Mouse (Mus musculus) liver, embryonic 14.5 days (tissue): ENCODE measurements at regions not wholly inside any gene's neighbourhood (a gene's known extent, or its start where the extent isn't known, plus 50 kb on each side); places are given as distances from the start of the nearest gene placed in this dataset.

ENCODE experiments used
- ATAC-seq: fragments of 200-750 bp; cut with Nextera tagmentation; 2 replicates; pipeline ENCODE4 v1.8.0; 2017; ENCODE audit warnings: moderate number of reproducible peaks, mild to moderate bottlenecking, moderate library complexity; ENCODE audit not compliant: insufficient read depth
- DNase-seq, 3 experiments: peaks; one replicate each; pipeline ENCODE4 v3.0.0-alpha.2; 2012 to 2013; ENCODE audit warnings: low read depth in 3 of 3, low spot score in 3 of 3
- H3K27ac ChIP-seq: fragments of 300-500 bp; sonication (generic); 2 replicates; pipeline ENCODE4 v1.5.1; 2014; ENCODE audit warnings: moderate library complexity, mild to moderate bottlenecking, control low read depth, inconsistent platforms
- H3K27me3 ChIP-seq: fragments of 300-500 bp; sonication (generic); 2 replicates; pipeline ENCODE4 v1.6.1; 2014; ENCODE audit warnings: mild to moderate bottlenecking, low read length, moderate library complexity; ENCODE audit not compliant: control insufficient read depth, insufficient read depth
- H3K36me3 ChIP-seq: fragments of 300-500 bp; sonication (generic); replicated peaks from 2 replicates; pipeline ENCODE4 v1.6.1; 2014; ENCODE audit warnings: low read depth; ENCODE audit not compliant: control insufficient read depth, insufficient read depth
- H3K4me1 ChIP-seq, 2 experiments: fragments of 200-500 bp in 1 of 2; fragments of 300-500 bp in 1 of 2; sonication (generic) in 1 of 2; replicated peaks; 2 replicates each; pipeline ENCODE4 v1.6.1; 2012 to 2014; ENCODE audit warnings: antibody characterized with exemption in 1 of 2, inconsistent platforms in 1 of 2, low read length in 1 of 2; ENCODE audit not compliant: control insufficient read depth in 2 of 2, insufficient read depth in 2 of 2
- H3K4me2 ChIP-seq: fragments of 300-500 bp; sonication (generic); 2 replicates; pipeline ENCODE4 v1.6.1; 2014; ENCODE audit warnings: low read depth, mild to moderate bottlenecking, control low read depth, moderate library complexity
- H3K4me3 ChIP-seq, 2 experiments: fragments of 200-500 bp in 1 of 2; fragments of 300-500 bp in 1 of 2; sonication (generic) in 1 of 2; 2 replicates each; pipeline ENCODE4 v1.5.1; 2012 to 2014; ENCODE audit warnings: low read depth in 2 of 2, low read length in 2 of 2, mild to moderate bottlenecking in 2 of 2, control low read depth in 1 of 2, inconsistent platforms in 1 of 2, moderate library complexity in 1 of 2; ENCODE audit not compliant: insufficient read depth in 1 of 2
- H3K9ac ChIP-seq: fragments of 300-500 bp; sonication (generic); replicated peaks from 2 replicates; pipeline ENCODE4 v1.6.1; 2014; ENCODE audit warnings: mild to moderate bottlenecking, control low read depth, moderate library complexity
- H3K9me3 ChIP-seq: fragments of 300-500 bp; sonication (generic); 2 replicates; pipeline ENCODE4 v1.6.1; 2016; ENCODE audit warnings: low read length, mixed read lengths; ENCODE audit not compliant: control insufficient read depth
- CTCF ChIP-seq: IDR thresholded peaks from 2 replicates; pipeline ENCODE4 v1.5.1; 2016; ENCODE audit warnings: antibody characterized with exemption, low read depth, control low read depth
- EP300 ChIP-seq: IDR thresholded peaks from 2 replicates; pipeline ENCODE4 v1.6.1; 2016; ENCODE audit warnings: antibody characterized with exemption, low read depth
- WGBS: fragments of 180-500 bp; shearing (Covaris S2); extraction: QIAGEN DNeasy Blood & Tissue Kit; methylation state at CpG from one replicate; pipeline ENCODE4 v1.1.7; 2014; ENCODE audit not compliant: insufficient replicate concordance; 5-methylcytosine and 5-hydroxymethylcytosine counted together

GRCm38 (mm10) chr11:52557836-52558235, 161.6 kb downstream of the 9530068E07Rik start:
- 77% methylated on average over 3 of the region's 3 CpGs for WGBS
- TF ChIP-seq EP300 (no peak), CTCF (no peak)
- Histone ChIP-seq H3K9ac (no peak overlapping the region), H3K4me1 (no peaks in the 10 kb centered on the region), H3K27ac (no peak overlapping the region), H3K4me3 (no peak overlapping the region), H3K4me2 (no peak overlapping the region), H3K27me3 (no peaks in the 10 kb centered on the region), H3K36me3 (no peaks in the 10 kb centered on the region), H3K9me3 (no peaks in the 10 kb centered on the region)
- DNase-seq (no peak), ATAC-seq (no peak)

- Histone ChIP-seq H3K4me2 (no peak overlapping the region), H3K36me3 (no peaks in the 10 kb centered on the region), H3K27ac (no peak overlapping the region), H3K27me3 (no peaks in the 10 kb centered on the region), H3K9ac (no peak overlapping the region), H3K9me3 (no peaks in the 10 kb centered on the region), H3K4me3 (no peak overlapping the region), H3K4me1 (no peaks in the 10 kb centered on the region)
- DNase-seq (no peak), ATAC-seq (no peak)
- TF ChIP-seq EP300: no peak
- TF ChIP-seq CTCF: 0 out of 2 replicates have a peak, but pooled peaks have one; percentile 2
- 52% methylated on average over 5 of the region's 5 CpGs for WGBS
Observed at GRCm38 (mm10) chr11:52558782-52559181, 162.6 kb downstream of the 9530068E07Rik start.

- H3K4me2 ChIP-seq: no peak overlapping the region
- H3K9me3 ChIP-seq: no peaks in the 10 kb centered on the region
- no peak overlapping the region for H3K9ac ChIP-seq
- DNase-seq: no peak
- TF ChIP-seq CTCF: no peak
- no peak for TF ChIP-seq EP300
- no peak overlapping the region for H3K27ac ChIP-seq
- no peaks in the 10 kb centered on the region for H3K4me1 ChIP-seq
- no peaks in the 10 kb centered on the region for H3K36me3 ChIP-seq
- no peak overlapping the region for H3K4me3 ChIP-seq
- H3K27me3 ChIP-seq: no peaks in the 10 kb centered on the region
- 52% methylated on average over 7 of the region's 7 CpGs for WGBS
- ATAC-seq: no peak
Observed at GRCm38 (mm10) chr11:52561281-52561680, 165.1 kb downstream of the 9530068E07Rik start.

- H3K4me2 ChIP-seq: no peak overlapping the region
- H3K9me3 ChIP-seq: no peaks in the 10 kb centered on the region
- H3K27me3 ChIP-seq: no peaks in the 10 kb centered on the region
- no peak overlapping the region for H3K9ac ChIP-seq
- no peak overlapping the region for H3K4me3 ChIP-seq
- TF ChIP-seq CTCF: no peak
- TF ChIP-seq EP300: no peak
- H3K4me1 ChIP-seq: no peaks in the 10 kb centered on the region
- ATAC-seq (no peak), DNase-seq (no peak)
- no peak overlapping the region for H3K27ac ChIP-seq
- 31% methylated on average over 1 of the region's 1 CpGs for WGBS
- H3K36me3 ChIP-seq: no peaks in the 10 kb centered on the region
Observed at GRCm38 (mm10) chr11:52565457-52565856, 169.2 kb downstream of the 9530068E07Rik start.

- Histone ChIP-seq H3K4me3 (no peak overlapping the region), H3K36me3 (no peaks in the 10 kb centered on the region), H3K27ac (no peak overlapping the region), H3K9ac (no peak overlapping the region), H3K4me2 (no peak overlapping the region), H3K4me1 (no peaks in the 10 kb centered on the region), H3K9me3 (no peaks in the 10 kb centered on the region), H3K27me3 (no peaks in the 10 kb centered on the region)
- ATAC-seq (no peak), DNase-seq (no peak)
- 62% methylated on average over 9 of the region's 9 CpGs for WGBS
- TF ChIP-seq EP300: no peak
- no peak for TF ChIP-seq CTCF
Observed at GRCm38 (mm10) chr11:52566026-52566425, 169.8 kb downstream of the 9530068E07Rik start.
